Mouse (Mus musculus) embryonic facial prominence, embryonic 15.5 days (tissue): ENCODE results near the gene Ppfibp2. TPM values are rescaled to one million over a fixed set of nuclear protein-coding genes. Genes with fewer than 3 reads are reported as not detected.
A peak's percentile ranks its signal among the peaks of the same experiment; 100 is the strongest.

ENCODE experiments used
- ATAC-seq: fragments of 200-750 bp; cut with Nextera tagmentation; 2 replicates; pipeline ENCODE4 v1.8.0; 2017; ENCODE audit warnings: low read depth, moderate TSS enrichment; ENCODE audit not compliant: insufficient number of reproducible peaks, low FRiP score, low TSS enrichment
- H3K27ac ChIP-seq: fragments of 300-500 bp; sonication (generic); replicated peaks from 2 replicates; pipeline ENCODE4 v1.5.1; 2015; ENCODE audit warnings: mild to moderate bottlenecking, inconsistent platforms
- H3K27me3 ChIP-seq: fragments of 300-500 bp; sonication (generic); 2 replicates; pipeline ENCODE4 v1.6.1; 2015; ENCODE audit warnings: inconsistent platforms
- H3K36me3 ChIP-seq: fragments of 300-500 bp; sonication (generic); 2 replicates; pipeline ENCODE4 v1.6.1; 2015; ENCODE audit warnings: mild to moderate bottlenecking, inconsistent platforms
- H3K4me1 ChIP-seq: fragments of 300-500 bp; sonication (generic); 2 replicates; pipeline ENCODE4 v1.6.1; 2015; ENCODE audit warnings: inconsistent platforms
- H3K4me2 ChIP-seq: fragments of 300-500 bp; sonication (generic); replicated peaks from 2 replicates; pipeline ENCODE4 v1.6.1; 2015; ENCODE audit warnings: mild to moderate bottlenecking, inconsistent platforms
- H3K4me3 ChIP-seq: fragments of 300-500 bp; sonication (generic); replicated peaks from 2 replicates; pipeline ENCODE4 v1.5.1; 2015; ENCODE audit warnings: mild to moderate bottlenecking, inconsistent platforms
- H3K9ac ChIP-seq: fragments of 300-500 bp; sonication (generic); 2 replicates; pipeline ENCODE4 v1.6.1; 2015; ENCODE audit warnings: inconsistent platforms
- H3K9me3 ChIP-seq: fragments of 300-500 bp; sonication (generic); replicated peaks from 2 replicates; pipeline ENCODE4 v1.6.1; 2016; ENCODE audit warnings: inconsistent platforms
- WGBS: fragments of 180-500 bp; shearing (Covaris S2); methylation state at CpG from one replicate; pipeline ENCODE4 v1.1.7; 2015; 5-methylcytosine and 5-hydroxymethylcytosine counted together
- polyA plus RNA-seq: library from polyadenylated mRNA; unstranded; fragments of >200 nt; fragmentation: Nextera tagmentation; extraction: Ambion mirVana; gene quantifications from 2 replicates; pipeline ENCODE4 v1.2.1, GENCODE M21; 2015

Ppfibp2 gene
- polyA plus RNA-seq, 1 experiment from 2014 or later: 18.6 TPM

- no peaks in the 10 kb centered on the region for H3K9me3 ChIP-seq
- H3K36me3 ChIP-seq: 0 out of 2 replicates have a peak, but pooled peaks cover 6% of the 10 kb centered on the region
- H3K4me1 ChIP-seq: peaks cover 12% of the 10 kb centered on the region; the same call in 1 of the 2 replicates
- no peak overlapping the region for H3K4me2 ChIP-seq
- 31% methylated on average over 13 of the region's 13 CpGs for WGBS
- H3K9ac ChIP-seq: no peak overlapping the region
- peak overlapping the region; percentile 55; the same call in 1 of the 2 replicates for H3K27ac ChIP-seq
- H3K27me3 ChIP-seq: no peaks in the 10 kb centered on the region
- no peak overlapping the region for H3K4me3 ChIP-seq
- ATAC-seq: no peak
These were observed 107.7 kb downstream of the Ppfibp2 start for GRCm38 (mm10) chr7:107702461-107703380.

- H3K4me3 ChIP-seq: no peak overlapping the region
- peaks cover 26% of the 10 kb centered on the region for H3K4me1 ChIP-seq
- no peaks in the 10 kb centered on the region for H3K36me3 ChIP-seq
- H3K27ac ChIP-seq: no peak overlapping the region
- no peak overlapping the region for H3K4me2 ChIP-seq
- ATAC-seq: no peak
- 66% methylated on average over 5 of the region's 5 CpGs for WGBS
- no peaks in the 10 kb centered on the region for H3K27me3 ChIP-seq
- no peak overlapping the region for H3K9ac ChIP-seq
- no peaks in the 10 kb centered on the region for H3K9me3 ChIP-seq
These were observed 110.9 kb downstream of the Ppfibp2 start for GRCm38 (mm10) chr7:107705941-107706340.

- H3K9ac ChIP-seq: no peak overlapping the region
- H3K36me3 ChIP-seq: no peaks in the 10 kb centered on the region
- no peak overlapping the region for H3K4me3 ChIP-seq
- peaks cover 24% of the 10 kb centered on the region for H3K4me1 ChIP-seq
- ATAC-seq: no peak
- no peaks in the 10 kb centered on the region for H3K27me3 ChIP-seq
- 67% methylated on average over 9 of the region's 9 CpGs for WGBS
- H3K27ac ChIP-seq: peak overlapping the region; percentile 78; the same call in 1 of the 2 replicates
- no peaks in the 10 kb centered on the region for H3K9me3 ChIP-seq
- no peak overlapping the region for H3K4me2 ChIP-seq
These were observed 112.6 kb downstream of the Ppfibp2 start for GRCm38 (mm10) chr7:107707650-107708049.

GRCm38 (mm10) chr7:107708491-107709112 lies 113.6 kb downstream of the Ppfibp2 start:
- Histone ChIP-seq H3K27me3 (no peaks in the 10 kb centered on the region), H3K9ac (no peak overlapping the region), H3K36me3 (no peaks in the 10 kb centered on the region), H3K9me3 (no peaks in the 10 kb centered on the region), H3K4me3 (peak overlapping the region; percentile 27), H3K4me1 (peaks cover 19% of the 10 kb centered on the region), H3K27ac (peak overlapping the region; percentile 78), H3K4me2 (peak overlapping the region; percentile 35)
- peak; percentile 87 for ATAC-seq
- 1% methylated on average over 10 of the region's 10 CpGs for WGBS

GRCm38 (mm10) chr7:107712743-107713142 lies 117.7 kb downstream of the Ppfibp2 start:
- Histone ChIP-seq H3K36me3 (0 out of 2 replicates have a peak, but pooled peaks cover 3% of the 10 kb centered on the region), H3K9ac (no peak overlapping the region), H3K4me2 (no peak overlapping the region), H3K27ac (no peak overlapping the region), H3K4me1 (peaks cover 18% of the 10 kb centered on the region), H3K4me3 (no peak overlapping the region), H3K9me3 (no peaks in the 10 kb centered on the region), H3K27me3 (no peaks in the 10 kb centered on the region)
- ATAC-seq: no peak
- 59% methylated on average over 6 of the region's 6 CpGs for WGBS

- ATAC-seq: no peak
- Histone ChIP-seq H3K27ac (no peak overlapping the region), H3K9me3 (no peaks in the 10 kb centered on the region), H3K36me3 (0 out of 2 replicates have a peak, but pooled peaks cover 8% of the 10 kb centered on the region), H3K27me3 (no peaks in the 10 kb centered on the region), H3K4me3 (no peak overlapping the region), H3K9ac (no peak overlapping the region), H3K4me1 (peaks cover 8% of the 10 kb centered on the region; the same call in 1 of the 2 replicates), H3K4me2 (no peak overlapping the region)
- 80% methylated on average over 5 of the region's 5 CpGs for WGBS
These were observed 119.1 kb downstream of the Ppfibp2 start for GRCm38 (mm10) chr7:107714067-107714466.

GRCm38 (mm10) chr7:107720771-107721170 lies 125.8 kb downstream of the Ppfibp2 start:
- no peak for ATAC-seq
- Histone ChIP-seq H3K4me2 (no peak overlapping the region), H3K27ac (no peak overlapping the region), H3K9me3 (no peaks in the 10 kb centered on the region), H3K4me3 (no peak overlapping the region), H3K27me3 (no peaks in the 10 kb centered on the region), H3K36me3 (peaks cover 30% of the 10 kb centered on the region; the same call in 1 of the 2 replicates), H3K4me1 (no peaks in the 10 kb centered on the region), H3K9ac (no peak overlapping the region)
- 100% methylated on average over 1 of the region's 1 CpGs for WGBS

GRCm38 (mm10) chr7:107722536-107722935 lies 127.5 kb downstream of the Ppfibp2 start:
- H3K36me3 ChIP-seq: peaks cover 32% of the 10 kb centered on the region; the same call in 1 of the 2 replicates

GRCm38 (mm10) chr7:107727538-107727937 lies 132.5 kb downstream of the Ppfibp2 start:
- ATAC-seq: no peak
- Histone ChIP-seq H3K4me3 (no peak overlapping the region), H3K9ac (no peak overlapping the region), H3K4me1 (no peaks in the 10 kb centered on the region), H3K27me3 (no peaks in the 10 kb centered on the region), H3K27ac (0 out of 2 replicates have a peak overlapping the region, but pooled peaks have one; percentile 23), H3K4me2 (no peak overlapping the region), H3K36me3 (peaks cover 30% of the 10 kb centered on the region), H3K9me3 (no peaks in the 10 kb centered on the region)
- WGBS: 48% methylated on average over 3 of the region's 3 CpGs

More at GRCm38 (mm10) chr7:107722536-107722935, 127.5 kb downstream of the Ppfibp2 start:
- 88% methylated on average over 4 of the region's 4 CpGs for WGBS
- no peak for ATAC-seq
- H3K4me2 ChIP-seq: no peak overlapping the region
- H3K4me3 ChIP-seq: no peak overlapping the region
- H3K27ac ChIP-seq: no peak overlapping the region
- H3K4me1 ChIP-seq: no peaks in the 10 kb centered on the region
- H3K9ac ChIP-seq: no peak overlapping the region
- H3K9me3 ChIP-seq: no peaks in the 10 kb centered on the region
- H3K27me3 ChIP-seq: no peaks in the 10 kb centered on the region

- no peak for ATAC-seq
- Histone ChIP-seq H3K27me3 (no peaks in the 10 kb centered on the region), H3K4me1 (no peaks in the 10 kb centered on the region), H3K9me3 (no peaks in the 10 kb centered on the region), H3K27ac (no peak overlapping the region), H3K4me2 (no peak overlapping the region), H3K4me3 (no peak overlapping the region), H3K36me3 (peaks cover 21% of the 10 kb centered on the region), H3K9ac (no peak overlapping the region)
- 70% methylated on average over 10 of the region's 10 CpGs for WGBS
These were observed 135.6 kb downstream of the Ppfibp2 start for GRCm38 (mm10) chr7:107730587-107730986.

- WGBS: 67% methylated on average over 2 of the region's 2 CpGs
- H3K27ac ChIP-seq: no peak overlapping the region
- no peak overlapping the region for H3K4me2 ChIP-seq
- no peaks in the 10 kb centered on the region for H3K27me3 ChIP-seq
- no peaks in the 10 kb centered on the region for H3K9me3 ChIP-seq
- no peak overlapping the region for H3K9ac ChIP-seq
- no peak for ATAC-seq
- H3K4me1 ChIP-seq: no peaks in the 10 kb centered on the region
- H3K4me3 ChIP-seq: no peak overlapping the region
- peaks cover 16% of the 10 kb centered on the region for H3K36me3 ChIP-seq
These were observed 138.2 kb downstream of the Ppfibp2 start for GRCm38 (mm10) chr7:107733162-107733561.
